Mouse (Mus musculus) c-Kit-positive CD71-positive TER-119-negative erythroid progenitor cells, embryonic 14.5 days (primary cell): ENCODE measurements around the gene Lyrm7.
"Not testable (repeated sequence)": the region's sequence is repeated elsewhere in the genome, so short reads cannot be mapped to it uniquely, and the experiment has no call there.

Source experiments
- DNase-seq: peaks from one replicate; pipeline ENCODE4 v3.0.0-alpha.2; 2013; ENCODE audit warnings: low read depth

The Lyrm7 gene

GRCm38 (mm10) chr11:54860256-54861038 is at the start of gene Lyrm7:
TSS of gene Lyrm7 (minus strand) at chr11:54860916.
- DNase-seq = peak; percentile 98

GRCm38 (mm10) chr11:54910081-54910665 is 49.5 kb upstream of the Lyrm7 start:
- DNase-seq = no peak

GRCm38 (mm10) chr11:54909273-54909672 is 48.6 kb upstream of the Lyrm7 start:
- DNase-seq = no peak

GRCm38 (mm10) chr11:54907259-54907658 is 46.5 kb upstream of the Lyrm7 start:
- DNase-seq = no peak

GRCm38 (mm10) chr11:54906466-54906865 is 45.8 kb upstream of the Lyrm7 start:
- no peak for DNase-seq

GRCm38 (mm10) chr11:54905931-54906330 is 45.2 kb upstream of the Lyrm7 start:
- DNase-seq = no peak

GRCm38 (mm10) chr11:54905086-54905485 is 44.4 kb upstream of the Lyrm7 start:
- no peak for DNase-seq

GRCm38 (mm10) chr11:54903940-54904706 is 43.4 kb upstream of the Lyrm7 start:
- no peak for DNase-seq

- no peak for DNase-seq
Observed at GRCm38 (mm10) chr11:54903339-54903738, 42.6 kb upstream of the Lyrm7 start.

- DNase-seq = no peak
Observed at GRCm38 (mm10) chr11:54902333-54903323, 41.9 kb upstream of the Lyrm7 start, which contains the start of gene Gpx3. TSS of gene Gpx3 (plus strand) at chr11:54902453.

GRCm38 (mm10) chr11:54899657-54900056 is 38.9 kb upstream of the Lyrm7 start:
- DNase-seq = no peak

GRCm38 (mm10) chr11:54897470-54897869 is 36.8 kb upstream of the Lyrm7 start:
- no peak for DNase-seq

- DNase-seq = not testable (repeated sequence)
Observed at GRCm38 (mm10) chr11:54896646-54897045, 35.9 kb upstream of the Lyrm7 start.

- no peak for DNase-seq
Observed at GRCm38 (mm10) chr11:54894589-54894988, 33.9 kb upstream of the Lyrm7 start.

- DNase-seq = no peak
Observed at GRCm38 (mm10) chr11:54892091-54892490, 31.4 kb upstream of the Lyrm7 start.

GRCm38 (mm10) chr11:54891341-54891740 is 30.6 kb upstream of the Lyrm7 start:
- DNase-seq = no peak

- DNase-seq = no peak
Observed at GRCm38 (mm10) chr11:54887927-54888326, 27.2 kb upstream of the Lyrm7 start.

GRCm38 (mm10) chr11:54885406-54885805 is 24.7 kb upstream of the Lyrm7 start:
- no peak for DNase-seq

- no peak for DNase-seq
Observed at GRCm38 (mm10) chr11:54884937-54885336, 24.2 kb upstream of the Lyrm7 start.

- no peak for DNase-seq
Observed at GRCm38 (mm10) chr11:54884197-54884828, 23.6 kb upstream of the Lyrm7 start.

GRCm38 (mm10) chr11:54882671-54883070 is 22.0 kb upstream of the Lyrm7 start:
- DNase-seq = no peak
